Mouse (Mus musculus) ZHBTc4 (cell line): Measurements from ENCODE around the gene Bach2.

Experiments
- DNase-seq: peaks from one replicate; pipeline ENCODE4 v3.0.0-alpha.2; 2011; ENCODE audit warnings: low read depth, low spot score

Gene Bach2

GRCm38 (mm10) chr4:32249748-32250332 lies 11.2 kb downstream of the Bach2 start:
- DNase-seq = peak; percentile 44

- DNase-seq = no peak
These were observed 11.9 kb downstream of the Bach2 start for GRCm38 (mm10) chr4:32250333-32251004.

GRCm38 (mm10) chr4:32251005-32251365 lies 12.4 kb downstream of the Bach2 start:
- no peak for DNase-seq

GRCm38 (mm10) chr4:32251946-32252672 lies 13.5 kb downstream of the Bach2 start:
- DNase-seq = no peak

GRCm38 (mm10) chr4:32257686-32258085 lies 19.1 kb downstream of the Bach2 start:
- no peak for DNase-seq

- no peak for DNase-seq
These were observed 19.5 kb downstream of the Bach2 start for GRCm38 (mm10) chr4:32258093-32258492.

- no peak for DNase-seq
These were observed 20.0 kb downstream of the Bach2 start for GRCm38 (mm10) chr4:32258596-32258995.

- DNase-seq = no peak
These were observed 22.3 kb downstream of the Bach2 start for GRCm38 (mm10) chr4:32260909-32261308.

GRCm38 (mm10) chr4:32262825-32263684 lies 24.5 kb downstream of the Bach2 start:
- DNase-seq = no peak

GRCm38 (mm10) chr4:32263685-32264038 lies 25.1 kb downstream of the Bach2 start:
- DNase-seq = no peak

GRCm38 (mm10) chr4:32264892-32265291 lies 26.3 kb downstream of the Bach2 start:
- DNase-seq = no peak

- DNase-seq = no peak
These were observed 28.1 kb downstream of the Bach2 start for GRCm38 (mm10) chr4:32266731-32267130.

- no peak for DNase-seq
These were observed 29.4 kb downstream of the Bach2 start for GRCm38 (mm10) chr4:32268042-32268441.

- no peak for DNase-seq
These were observed 33.8 kb downstream of the Bach2 start for GRCm38 (mm10) chr4:32272398-32272797.

GRCm38 (mm10) chr4:32274776-32275294 lies 36.2 kb downstream of the Bach2 start:
- no peak for DNase-seq

GRCm38 (mm10) chr4:32279842-32280241 lies 41.2 kb downstream of the Bach2 start:
- no peak for DNase-seq

GRCm38 (mm10) chr4:32280401-32280800 lies 41.8 kb downstream of the Bach2 start:
- DNase-seq = no peak

GRCm38 (mm10) chr4:32281306-32281705 lies 42.7 kb downstream of the Bach2 start:
- no peak for DNase-seq

GRCm38 (mm10) chr4:32286405-32286804 lies 47.8 kb downstream of the Bach2 start:
- no peak for DNase-seq

GRCm38 (mm10) chr4:32288036-32288860 lies 49.6 kb downstream of the Bach2 start:
- no peak for DNase-seq

GRCm38 (mm10) chr4:32289845-32290244 lies 51.2 kb downstream of the Bach2 start:
- DNase-seq = no peak
